ENCODE assay signal across 14 mouse cellular contexts in genomic region chr10:121615935-121616334, GRCm38 (mm10). TPM values are rescaled to one million over a fixed set of nuclear protein-coding genes. Genes with fewer than 3 reads are reported as not detected.
"Had no signal": no experiment of that assay in that cellular context is flagged by ENCODE, and none has a peak within 500 bp of the region (broad histone marks: within the 10 kb centered on the region; RNA-seq: fewer than 3 reads in every experiment).

No protein-coding gene starts in this region.

- H3K9ac ChIP-seq: hindbrain, embryonic 14.5 days; lung, embryonic 15.5 days; neural tube, embryonic 12.5 days had no signal

- H3K4me1 ChIP-seq: limb, embryonic 10.5 days; lung, embryonic 15.5 days; midbrain, embryonic 10.5 days; neural tube, embryonic 12.5 days had no signal

- H3K4me3 ChIP-seq: left cerebral cortex, adult 2 months; limb, embryonic 10.5 days; lung, embryonic 15.5 days; midbrain, embryonic 10.5 days; myocyte; neural tube, embryonic 12.5 days had no signal

- DNase-seq: lung, postnatal 4 days; midbrain, embryonic 14.5 days; right cerebral cortex, postnatal 4 days; spleen, adult 18-20 months; thymus, adult 18-20 months; thymus, postnatal 14 days had no signal

- H3K4me2 ChIP-seq: hindbrain, embryonic 14.5 days; lung, embryonic 15.5 days; neural tube, embryonic 12.5 days had no signal

- H3K9me3 ChIP-seq: limb, embryonic 10.5 days; lung, embryonic 15.5 days; midbrain, embryonic 10.5 days; neural tube, embryonic 12.5 days had no signal

- ATAC-seq: intestine, embryonic 16.5 days had no signal

- H3K27ac ChIP-seq: hindbrain, embryonic 14.5 days; left cerebral cortex, adult 2 months; limb, embryonic 10.5 days; lung, embryonic 15.5 days; midbrain, embryonic 10.5 days; neural tube, embryonic 12.5 days had no signal

- H3K27me3 ChIP-seq: lung, embryonic 15.5 days; neural tube, embryonic 12.5 days had no signal

RNA-seq across cellular contexts. Expression of gene D930020B18Rik, which starts 25.5 kb away (rescaled TPM):
- polyA plus RNA-seq: midbrain, embryonic 10.5 days; myocyte; neural tube, embryonic 12.5 days had no signal
